Mouse (Mus musculus): ENCODE measurements around the gene Trir. TPM values are rescaled to one million over a fixed set of nuclear protein-coding genes. Genes with fewer than 3 reads are reported as not detected.

Gene Trir
- polyA plus RNA-seq, 1 experiment from 2014 or later, result 141 TPM

DNA sequence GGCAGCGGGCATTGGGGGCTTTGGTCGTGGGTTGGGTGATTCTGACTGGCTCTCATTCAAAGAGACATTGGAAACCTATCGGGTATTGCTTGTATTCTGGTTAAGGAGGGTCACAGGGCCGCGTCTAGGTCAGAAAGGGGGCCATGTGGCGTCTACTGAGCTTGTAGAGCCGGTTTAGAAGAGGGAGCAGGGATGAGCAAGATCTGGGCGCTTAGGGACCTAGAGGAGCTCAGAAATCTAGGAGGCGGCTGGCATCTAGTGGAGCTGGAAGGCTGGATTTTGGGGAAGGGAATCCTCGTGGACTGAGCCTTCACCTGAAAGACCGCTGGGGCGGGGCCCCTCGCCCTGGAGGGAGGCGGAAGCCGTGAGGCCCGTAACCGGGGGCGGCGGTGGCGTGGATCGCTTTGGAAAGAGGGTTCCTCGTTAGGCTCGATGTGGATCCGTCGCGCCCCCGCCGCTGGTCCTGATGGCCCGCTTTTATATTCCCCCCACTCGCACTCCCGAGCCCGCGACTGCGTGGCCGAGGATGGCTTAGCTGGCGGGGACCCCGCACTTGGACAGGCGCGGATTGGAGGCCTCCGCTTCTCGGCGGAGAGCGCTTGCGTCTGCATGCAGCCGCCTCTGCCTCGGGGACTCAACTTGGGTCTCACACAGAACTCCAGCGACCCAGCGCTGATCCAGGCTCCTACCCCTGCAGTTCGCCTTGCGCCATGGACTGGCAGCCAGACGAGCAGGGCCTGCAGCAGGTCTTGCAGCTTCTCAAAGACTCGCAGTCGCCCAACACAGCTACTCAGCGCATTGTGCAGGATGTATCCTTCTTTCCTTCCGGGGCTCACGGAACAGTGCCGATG, 11.3 kb downstream of the Trir start:
- peak overlapping the region; percentile 99 for H3K27ac ChIP-seq (replicated peaks)
- H3K27me3 ChIP-seq, result no peaks in the 10 kb centered on the region
- peaks cover 24% of the 10 kb centered on the region for H3K36me3 ChIP-seq
- under 1% methylated on average over 57 of the region's 57 CpGs for WGBS
- H3K9ac ChIP-seq (replicated peaks), result peak overlapping the region; percentile 87
- peak overlapping the region; percentile 88 for H3K4me3 ChIP-seq
- ATAC-seq (replicated peaks), result 0 out of 2 replicates have a peak, but pooled peaks have one; percentile 7
- H3K9me3 ChIP-seq, result no peaks in the 10 kb centered on the region
- H3K4me1 ChIP-seq, result peaks cover 30% of the 10 kb centered on the region
- H3K4me2 ChIP-seq (replicated peaks), result peak overlapping the region; percentile 93

- WGBS, result 93% methylated on average over 6 of the region's 6 CpGs
- peaks cover 7% of the 10 kb centered on the region for H3K4me1 ChIP-seq
- H3K4me3 ChIP-seq, result no peak overlapping the region
- H3K27me3 ChIP-seq, result no peaks in the 10 kb centered on the region
- H3K27ac ChIP-seq (replicated peaks), result no peak overlapping the region
- ATAC-seq (replicated peaks), result no peak
- no peaks in the 10 kb centered on the region for H3K9me3 ChIP-seq
- H3K4me2 ChIP-seq (replicated peaks), result no peak overlapping the region
- H3K9ac ChIP-seq (replicated peaks), result no peak overlapping the region
- H3K36me3 ChIP-seq, result peaks cover 66% of the 10 kb centered on the region
Measured at GRCm38 (mm10) chr8:85043619-85044018, 17.0 kb downstream of the Trir start.

GRCm38 (mm10) chr8:85057367-85057766, 30.7 kb downstream of the Trir start:
- no peak for ATAC-seq (replicated peaks)
- 87% methylated on average over 7 of the region's 7 CpGs for WGBS
- Histone ChIP-seq H3K4me2 (replicated peaks) (no peak overlapping the region), H3K4me1 (peaks cover 19% of the 10 kb centered on the region), H3K9ac (replicated peaks) (no peak overlapping the region), H3K27ac (replicated peaks) (no peak overlapping the region), H3K27me3 (no peaks in the 10 kb centered on the region), H3K4me3 (no peak overlapping the region), H3K36me3 (peaks cover 44% of the 10 kb centered on the region), H3K9me3 (no peaks in the 10 kb centered on the region)

DNA sequence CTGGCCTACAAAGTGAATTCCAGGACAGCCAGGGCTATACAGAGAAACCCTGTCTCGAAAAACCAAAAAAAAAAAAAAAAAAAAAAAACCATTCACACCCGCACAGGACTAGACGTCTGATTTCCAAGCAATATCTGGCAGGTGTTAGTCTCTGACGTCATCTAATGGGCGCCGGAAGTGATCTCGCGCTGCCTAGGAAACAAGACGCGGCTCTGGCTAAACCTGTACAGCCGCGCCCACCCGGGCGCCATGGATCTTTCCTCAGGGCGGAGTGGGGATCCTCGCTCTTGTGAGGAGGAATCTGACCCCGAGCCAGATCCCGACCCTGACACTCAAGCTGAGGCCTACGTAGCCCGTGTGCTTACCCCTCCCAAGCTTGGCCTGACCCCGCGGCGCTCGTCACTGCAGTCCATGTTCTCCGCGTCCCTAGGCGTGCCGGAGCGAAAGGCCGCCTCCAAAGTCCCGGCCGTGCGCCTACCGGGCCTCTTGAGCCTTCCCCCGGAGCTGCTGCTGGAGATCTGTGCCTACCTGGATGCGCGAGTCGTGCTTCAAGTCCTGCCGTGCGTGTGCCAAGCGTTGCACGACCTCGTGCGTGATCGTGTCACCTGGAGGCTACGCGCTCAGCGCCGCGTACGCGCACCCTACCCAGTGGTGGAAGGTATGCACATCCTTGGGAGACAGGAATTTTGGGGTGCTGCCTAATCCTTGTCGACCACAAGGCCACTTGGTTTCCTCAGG, 33.4 kb downstream of the Trir start, which contains the start of gene Fbxw9:
Gene Fbxw9 (plus strand): TSS at position 177 of the 738 bp plus-strand sequence.
- Histone ChIP-seq H3K9ac (replicated peaks) (peak within 1 kb of the TSS; percentile 70), H3K36me3 (peaks cover 24% of the 10 kb centered on the region), H3K4me1 (peaks cover 21% of the 10 kb centered on the region), H3K27ac (replicated peaks) (peak within 1 kb of the TSS; percentile 55), H3K27me3 (no peaks in the 10 kb centered on the region), H3K4me2 (replicated peaks) (peak within 1 kb of the TSS; percentile 76), H3K9me3 (no peaks in the 10 kb centered on the region), H3K4me3 (peak within 1 kb of the TSS; percentile 88)
- ATAC-seq (replicated peaks), result peak; percentile 94
- WGBS, result under 1% methylated on average over 52 of the region's 53 CpGs

DNA sequence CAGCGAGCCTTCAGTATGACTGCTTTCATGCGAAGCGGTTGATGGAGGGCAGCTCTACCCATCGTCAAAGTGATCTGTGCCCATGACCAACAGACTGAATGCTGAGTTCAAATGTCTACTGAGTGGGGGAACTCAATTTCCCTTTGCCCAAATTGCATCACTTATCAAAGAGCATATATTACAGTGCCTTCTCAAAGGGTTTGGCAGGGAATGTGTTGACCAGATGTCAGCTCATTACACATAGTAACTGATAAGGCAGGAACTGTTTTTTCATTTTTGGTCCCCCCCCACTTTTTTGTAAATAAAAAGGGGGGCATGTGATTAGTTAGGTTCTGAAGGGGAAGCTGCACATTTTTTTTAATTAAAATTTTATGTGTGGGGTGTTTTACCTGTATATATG, 36.0 kb downstream of the Trir start:
- peaks cover 19% of the 10 kb centered on the region; the same call in 1 of the 2 replicates for H3K36me3 ChIP-seq
- 96% methylated on average over 4 of the region's 4 CpGs for WGBS

DNA sequence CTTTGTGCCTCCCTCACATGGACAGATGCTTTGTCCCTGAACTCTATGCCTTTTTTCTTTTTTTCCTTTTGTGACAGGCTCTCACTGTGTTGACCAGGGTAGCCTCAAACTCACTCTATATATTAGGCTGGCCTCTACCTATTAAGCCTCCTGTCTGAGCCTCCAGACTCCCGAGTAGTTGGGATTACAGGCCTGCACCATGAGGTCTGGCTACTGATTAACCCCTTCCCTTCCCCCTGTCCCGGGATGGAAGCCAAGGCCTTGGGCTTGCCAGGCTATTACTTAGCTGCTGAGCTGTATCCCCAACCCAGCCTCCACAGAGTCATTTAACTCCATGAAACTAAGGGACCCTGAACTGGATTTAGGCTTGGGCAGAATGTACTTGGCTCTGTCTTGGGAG, 38.6 kb downstream of the Trir start:
- Histone ChIP-seq H3K36me3 (peaks cover 28% of the 10 kb centered on the region; the same call in 1 of the 2 replicates), H3K4me1 (peaks cover 21% of the 10 kb centered on the region), H3K9ac (replicated peaks) (no peak overlapping the region), H3K4me2 (replicated peaks) (no peak overlapping the region), H3K27me3 (no peaks in the 10 kb centered on the region), H3K4me3 (no peak overlapping the region), H3K9me3 (no peaks in the 10 kb centered on the region), H3K27ac (replicated peaks) (no peak overlapping the region)
- WGBS, result 45% methylated on average over 2 of the region's 2 CpGs
- ATAC-seq (replicated peaks), result no peak

More for the DNA sequence above, 36.0 kb downstream of the Trir start:
- ATAC-seq (replicated peaks), result no peak
- no peak overlapping the region for H3K4me2 ChIP-seq (replicated peaks)
- H3K4me3 ChIP-seq, result no peak overlapping the region
- H3K9ac ChIP-seq (replicated peaks), result no peak overlapping the region
- H3K27ac ChIP-seq (replicated peaks), result no peak overlapping the region
- H3K27me3 ChIP-seq, result no peaks in the 10 kb centered on the region
- peaks cover 21% of the 10 kb centered on the region for H3K4me1 ChIP-seq
- H3K9me3 ChIP-seq, result no peaks in the 10 kb centered on the region

DNA sequence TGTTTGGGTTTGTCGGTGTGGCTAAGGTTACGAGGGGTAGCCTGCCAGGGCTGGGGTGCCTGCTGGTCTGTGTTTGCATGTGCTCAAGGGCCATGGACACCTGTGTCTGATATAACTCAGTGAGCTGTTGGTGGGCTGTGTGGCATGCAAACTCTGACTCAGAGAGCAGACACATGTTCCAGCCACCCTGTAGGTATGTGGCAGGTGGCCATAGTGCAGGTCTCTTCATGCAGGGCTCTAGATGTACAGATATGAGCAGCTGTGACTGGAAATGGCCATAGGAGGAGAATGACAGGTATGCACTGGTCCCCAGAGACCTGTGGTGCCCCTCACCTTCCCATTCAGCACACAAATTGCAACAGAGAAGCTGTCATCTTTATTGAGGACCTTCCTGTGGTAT, 40.5 kb downstream of the Trir start:
- no peak overlapping the region for H3K9ac ChIP-seq (replicated peaks)
- 92% methylated on average over 2 of the region's 2 CpGs for WGBS

DNA sequence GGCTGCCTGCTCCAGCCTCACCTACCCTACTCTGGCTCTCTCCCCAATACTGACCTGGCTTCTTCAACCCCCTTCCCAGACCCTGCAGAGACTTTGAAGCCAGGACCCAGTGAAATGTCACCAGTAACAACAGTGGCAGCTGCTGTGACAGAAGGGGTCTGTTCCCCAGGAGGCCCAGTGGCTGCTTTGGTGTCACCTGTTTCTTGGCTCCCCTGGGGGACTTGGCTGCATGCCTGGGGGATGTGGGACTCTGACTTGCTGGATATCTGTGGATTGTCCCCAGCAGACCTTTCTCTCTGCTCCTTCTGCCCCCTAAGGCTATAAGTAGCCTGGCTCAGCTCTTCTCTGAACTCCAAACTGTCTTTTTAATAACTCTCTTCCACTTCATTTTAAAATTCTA, 41.4 kb downstream of the Trir start, which contains the start of gene Gm5741:
Gene Gm5741 (minus strand): TSS at position 1 of the 400 bp plus-strand sequence.
- no peaks in the 10 kb centered on the region for H3K27me3 ChIP-seq
- no peak within 1 kb of the TSS for H3K4me2 ChIP-seq (replicated peaks)
- H3K9me3 ChIP-seq, result no peaks in the 10 kb centered on the region
- peaks cover 18% of the 10 kb centered on the region for H3K4me1 ChIP-seq
- no peak within 1 kb of the TSS for H3K4me3 ChIP-seq
- no peak within 1 kb of the TSS for H3K27ac ChIP-seq (replicated peaks)
- no peak within 1 kb of the TSS for H3K9ac ChIP-seq (replicated peaks)
- peaks cover 24% of the 10 kb centered on the region; the same call in 1 of the 2 replicates for H3K36me3 ChIP-seq
- no peak for ATAC-seq (replicated peaks)

More for the DNA sequence above, 40.5 kb downstream of the Trir start:
- Histone ChIP-seq H3K9me3 (no peaks in the 10 kb centered on the region), H3K4me2 (replicated peaks) (no peak overlapping the region), H3K27me3 (no peaks in the 10 kb centered on the region), H3K36me3 (peaks cover 28% of the 10 kb centered on the region; the same call in 1 of the 2 replicates), H3K4me3 (no peak overlapping the region), H3K27ac (replicated peaks) (no peak overlapping the region), H3K4me1 (peaks cover 14% of the 10 kb centered on the region)
- no peak for ATAC-seq (replicated peaks)

GRCm38 (mm10) chr8:85071041-85071440, 44.4 kb downstream of the Trir start:
- Histone ChIP-seq H3K27me3 (no peaks in the 10 kb centered on the region), H3K9ac (replicated peaks) (peak overlapping the region; percentile 71; the same call in 1 of the 2 replicates), H3K9me3 (no peaks in the 10 kb centered on the region), H3K4me1 (peaks cover 21% of the 10 kb centered on the region), H3K27ac (replicated peaks) (peak overlapping the region; percentile 96), H3K4me3 (peak overlapping the region; percentile 81), H3K4me2 (replicated peaks) (peak overlapping the region; percentile 57), H3K36me3 (peaks cover 42% of the 10 kb centered on the region)
- ATAC-seq (replicated peaks), result no peak
- WGBS, result 82% methylated on average over 5 of the region's 5 CpGs

DNA sequence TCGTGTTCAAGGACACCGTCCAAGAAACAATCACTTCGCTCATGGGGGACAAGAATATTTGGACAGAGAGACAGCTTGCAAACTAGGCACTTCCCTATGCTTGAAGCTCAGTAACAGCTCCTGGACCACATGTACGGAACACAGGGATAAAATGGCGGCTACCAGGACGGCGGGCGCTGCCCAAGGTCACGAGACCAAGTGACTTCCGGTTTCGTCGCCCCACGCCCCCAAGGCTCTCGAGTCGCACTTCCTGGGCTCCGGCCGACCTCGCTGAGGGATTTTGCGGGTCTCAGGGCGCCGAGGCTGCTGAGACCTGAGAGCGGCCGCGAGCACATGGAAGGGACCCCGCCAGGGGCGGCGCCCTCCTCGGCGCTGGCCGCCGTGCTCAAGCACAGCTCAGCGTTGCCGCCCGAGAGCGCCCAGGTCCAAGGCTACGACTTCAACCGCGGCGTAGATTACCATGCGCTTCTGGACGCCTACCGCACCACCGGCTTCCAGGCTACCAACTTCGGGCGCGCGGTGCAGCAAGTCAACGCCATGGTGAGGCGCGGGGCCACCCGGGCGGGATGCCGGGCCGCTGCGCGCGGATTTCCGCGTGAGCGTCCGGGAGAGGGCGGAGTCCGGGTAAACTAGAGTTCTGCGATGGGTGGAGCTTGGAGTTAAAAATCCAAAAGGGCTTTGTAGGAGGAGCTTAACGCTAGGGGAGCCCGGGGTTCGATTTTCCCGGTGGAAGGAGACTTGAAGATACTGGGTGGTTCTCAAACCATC, 45.1 kb downstream of the Trir start, which contains the start of gene Dhps:
Gene Dhps (plus strand): TSS at position 244 of the 768 bp plus-strand sequence.
- H3K9ac ChIP-seq (replicated peaks), result peak within 1 kb of the TSS; percentile 71
- WGBS, result under 1% methylated on average over 68 of the region's 68 CpGs
- H3K9me3 ChIP-seq, result no peaks in the 10 kb centered on the region
- ATAC-seq (replicated peaks), result peak; percentile 93
- peak within 1 kb of the TSS; percentile 96 for H3K27ac ChIP-seq (replicated peaks)
- no peaks in the 10 kb centered on the region for H3K27me3 ChIP-seq
- peaks cover 44% of the 10 kb centered on the region for H3K36me3 ChIP-seq
- peak within 1 kb of the TSS; percentile 57 for H3K4me2 ChIP-seq (replicated peaks)
- peaks cover 21% of the 10 kb centered on the region for H3K4me1 ChIP-seq
- H3K4me3 ChIP-seq, result peak within 1 kb of the TSS; percentile 81

- Histone ChIP-seq H3K4me2 (replicated peaks) (peak overlapping the region; percentile 57), H3K27ac (replicated peaks) (peak overlapping the region; percentile 96), H3K27me3 (no peaks in the 10 kb centered on the region), H3K4me3 (peak overlapping the region; percentile 81), H3K9me3 (no peaks in the 10 kb centered on the region), H3K9ac (replicated peaks) (peak overlapping the region; percentile 71), H3K4me1 (peaks cover 21% of the 10 kb centered on the region), H3K36me3 (peaks cover 43% of the 10 kb centered on the region)
- ATAC-seq (replicated peaks), result peak; percentile 5; the same call in 1 of the 2 replicates
- WGBS, result 44% methylated on average over 9 of the region's 9 CpGs
Measured at GRCm38 (mm10) chr8:85072364-85072929, 45.8 kb downstream of the Trir start.
